Mouse (Mus musculus) T-cell, adult 2 months (primary cell): Measurements from ENCODE around the gene Zic4.

Source experiments
- DNase-seq: peaks from one replicate; pipeline ENCODE4 v3.0.0; 2022; ENCODE audit warnings: low spot score

Zic4 gene

GRCm38 (mm10) chr9:91380458-91380914 lies 18.3 kb downstream of the Zic4 start:
- DNase-seq = no peak

GRCm38 (mm10) chr9:91381284-91382110 lies 19.3 kb downstream of the Zic4 start:
- no peak for DNase-seq

GRCm38 (mm10) chr9:91382111-91382379 lies 19.8 kb downstream of the Zic4 start:
- no peak for DNase-seq

GRCm38 (mm10) chr9:91382471-91383255 lies 20.4 kb downstream of the Zic4 start:
- DNase-seq = no peak

- DNase-seq = no peak
Measured at GRCm38 (mm10) chr9:91383441-91384135, 21.4 kb downstream of the Zic4 start.

GRCm38 (mm10) chr9:91384136-91384500 lies 21.9 kb downstream of the Zic4 start:
- DNase-seq = no peak

GRCm38 (mm10) chr9:91384693-91385560 lies 22.7 kb downstream of the Zic4 start:
- no peak for DNase-seq

- DNase-seq = no peak
Measured at GRCm38 (mm10) chr9:91385561-91386430, 23.6 kb downstream of the Zic4 start.

- no peak for DNase-seq
Measured at GRCm38 (mm10) chr9:91386502-91386890, 24.3 kb downstream of the Zic4 start.

- DNase-seq = no peak
Measured at GRCm38 (mm10) chr9:91386891-91387739, 24.9 kb downstream of the Zic4 start.

GRCm38 (mm10) chr9:91387740-91388080 lies 25.5 kb downstream of the Zic4 start:
- DNase-seq = no peak

GRCm38 (mm10) chr9:91388173-91388572 lies 26.0 kb downstream of the Zic4 start:
- DNase-seq = no peak

GRCm38 (mm10) chr9:91393376-91394068 lies 31.3 kb downstream of the Zic4 start:
- DNase-seq = no peak

- no peak for DNase-seq
Measured at GRCm38 (mm10) chr9:91394211-91394646, 32.0 kb downstream of the Zic4 start.

GRCm38 (mm10) chr9:91395066-91395772 lies 33.0 kb downstream of the Zic4 start:
- DNase-seq = no peak

GRCm38 (mm10) chr9:91399976-91400375 lies 37.8 kb downstream of the Zic4 start:
- no peak for DNase-seq

- DNase-seq = no peak
Measured at GRCm38 (mm10) chr9:91400482-91401093, 38.4 kb downstream of the Zic4 start.

- DNase-seq = no peak
Measured at GRCm38 (mm10) chr9:91401471-91401870, 39.3 kb downstream of the Zic4 start.
